Mouse (Mus musculus) liver, embryonic 15.5 days (tissue): ENCODE measurements around the gene Acot3. TPM values are rescaled to one million over a fixed set of nuclear protein-coding genes. Genes with fewer than 3 reads are reported as not detected.
A peak's percentile ranks its signal among the peaks of the same experiment; 100 is the strongest.
"Not testable (repeated sequence)": the region's sequence is repeated elsewhere in the genome, so short reads cannot be mapped to it uniquely, and the experiment has no call there.

Source experiments
- ATAC-seq: fragments of 200-750 bp; cut with Nextera tagmentation; 2 replicates; pipeline ENCODE4 v1.8.0; 2017; ENCODE audit warnings: moderate number of reproducible peaks, mild to moderate bottlenecking, moderate library complexity; ENCODE audit not compliant: insufficient read depth
- H3K27ac ChIP-seq: fragments of 300-500 bp; sonication (generic); replicated peaks from 2 replicates; pipeline ENCODE4 v1.5.1; 2015; ENCODE audit warnings: mild to moderate bottlenecking, inconsistent platforms
- H3K27me3 ChIP-seq: fragments of 300-500 bp; sonication (generic); 2 replicates; pipeline ENCODE4 v1.6.1; 2015; ENCODE audit warnings: mild to moderate bottlenecking, inconsistent platforms
- H3K36me3 ChIP-seq: fragments of 300-500 bp; sonication (generic); replicated peaks from 2 replicates; pipeline ENCODE4 v1.6.1; 2015; ENCODE audit warnings: moderate library complexity, mild to moderate bottlenecking, inconsistent platforms
- H3K4me1 ChIP-seq: fragments of 300-500 bp; sonication (generic); replicated peaks from 2 replicates; pipeline ENCODE4 v1.6.1; 2015; ENCODE audit warnings: inconsistent platforms
- H3K4me2 ChIP-seq: fragments of 300-500 bp; sonication (generic); 2 replicates; pipeline ENCODE4 v1.6.1; 2015; ENCODE audit warnings: moderate library complexity, mild to moderate bottlenecking, inconsistent platforms
- H3K4me3 ChIP-seq: fragments of 300-500 bp; sonication (generic); replicated peaks from 2 replicates; pipeline ENCODE4 v1.5.1; 2015; ENCODE audit warnings: mild to moderate bottlenecking, inconsistent platforms
- H3K9ac ChIP-seq: fragments of 300-500 bp; sonication (generic); 2 replicates; pipeline ENCODE4 v1.6.1; 2015; ENCODE audit warnings: moderate library complexity, mild to moderate bottlenecking, inconsistent platforms
- H3K9me3 ChIP-seq: fragments of 300-500 bp; sonication (generic); replicated peaks from 2 replicates; pipeline ENCODE4 v1.6.1; 2016; ENCODE audit warnings: inconsistent platforms
- WGBS: fragments of 180-500 bp; shearing (Covaris S2); methylation state at CpG from one replicate; pipeline ENCODE4 v1.1.7; 2015; ENCODE audit warnings: mixed read lengths; ENCODE audit not compliant: insufficient replicate concordance; 5-methylcytosine and 5-hydroxymethylcytosine counted together
- polyA plus RNA-seq: library from polyadenylated mRNA; unstranded; fragments of >200 nt; fragmentation: Nextera tagmentation; extraction: Ambion mirVana; gene quantifications from 2 replicates; pipeline ENCODE4 v1.2.1, GENCODE M21; 2015

The Acot3 gene
- polyA plus RNA-seq, 1 experiment from 2014 or later, result 6.6 TPM

DNA sequence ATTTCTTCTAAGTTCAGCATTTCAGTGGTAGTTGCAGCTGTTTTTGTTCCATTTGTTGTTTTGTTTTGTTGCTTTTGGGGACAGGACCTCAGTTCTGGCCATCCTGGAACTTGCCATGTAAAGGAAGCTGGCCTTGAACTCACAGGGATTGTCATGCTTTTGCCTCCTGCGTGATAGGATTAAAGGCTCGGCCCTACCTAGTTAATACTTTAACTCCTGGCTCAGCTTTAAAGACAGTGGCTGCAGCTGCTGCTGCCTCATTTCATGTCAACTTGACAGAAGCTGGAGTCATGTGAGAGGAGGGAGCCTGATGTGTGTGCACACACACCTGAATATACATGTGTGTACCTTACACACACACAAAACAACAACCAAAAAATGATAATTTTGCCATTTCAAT lies 7.9 kb upstream of the Acot3 start:
- no peak overlapping the region for H3K9ac ChIP-seq
- no peak overlapping the region for H3K27ac ChIP-seq
- H3K4me1 ChIP-seq, result peaks cover 6% of the 10 kb centered on the region; the same call in 1 of the 2 replicates
- ATAC-seq, result no peak
- WGBS, result 51% methylated on average over 2 of the region's 2 CpGs
- H3K9me3 ChIP-seq, result no peaks in the 10 kb centered on the region
- no peak overlapping the region for H3K4me2 ChIP-seq
- no peak overlapping the region for H3K4me3 ChIP-seq
- 0 out of 2 replicates have a peak, but pooled peaks cover under 1% of the 10 kb centered on the region for H3K27me3 ChIP-seq
- 0 out of 2 replicates have a peak, but pooled peaks cover 4% of the 10 kb centered on the region for H3K36me3 ChIP-seq

DNA sequence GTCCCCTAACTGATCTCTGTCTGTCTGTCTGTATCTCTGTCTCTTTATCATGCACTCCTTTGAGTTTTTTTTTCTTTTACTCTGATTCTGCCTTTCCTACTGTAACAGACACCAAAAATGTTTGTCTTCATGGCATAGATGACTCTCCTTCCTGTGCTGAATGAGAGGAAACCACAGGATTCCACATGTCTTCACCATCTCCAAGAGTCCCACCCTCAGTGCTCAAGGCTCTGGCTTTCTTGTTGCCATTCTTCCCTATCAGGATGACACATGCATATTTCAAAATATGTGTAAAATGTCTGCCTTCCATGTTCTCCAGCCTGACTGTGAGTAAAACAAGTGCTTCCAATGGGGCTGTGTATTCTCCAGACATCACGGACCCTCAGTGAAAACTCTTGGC lies 5.0 kb upstream of the Acot3 start:
- Histone ChIP-seq H3K4me2 (no peak overlapping the region), H3K27me3 (peaks cover 2% of the 10 kb centered on the region; the same call in 1 of the 2 replicates), H3K27ac (no peak overlapping the region), H3K36me3 (0 out of 2 replicates have a peak, but pooled peaks cover 4% of the 10 kb centered on the region), H3K9ac (no peak overlapping the region), H3K9me3 (no peaks in the 10 kb centered on the region), H3K4me3 (no peak overlapping the region), H3K4me1 (peaks cover 6% of the 10 kb centered on the region)
- ATAC-seq, result no peak
- 66% methylated on average over 1 of the region's 1 CpGs for WGBS

DNA sequence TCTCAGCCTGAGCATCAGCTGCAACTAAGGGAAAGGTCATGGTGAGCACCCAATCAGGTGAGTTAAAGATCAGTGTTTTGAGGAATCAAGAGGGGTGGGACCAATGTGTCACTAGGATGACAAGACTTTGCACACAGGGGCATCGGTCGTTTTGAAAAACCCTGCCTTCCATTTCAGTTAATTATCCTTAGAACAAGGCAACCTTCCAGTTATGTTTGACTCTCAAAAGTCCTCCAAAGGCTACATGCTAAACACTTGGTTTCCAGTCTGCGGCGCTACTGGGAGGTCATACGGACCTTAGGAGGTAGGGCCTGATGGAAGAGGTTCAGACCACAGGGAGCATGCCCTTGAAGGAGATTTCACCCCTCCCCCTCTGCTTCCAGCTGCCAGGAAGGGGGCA lies 1.2 kb upstream of the Acot3 start:
- H3K4me2 ChIP-seq, H3K9ac ChIP-seq, H3K36me3 ChIP-seq, H3K4me1 ChIP-seq, H3K9me3 ChIP-seq, ATAC-seq, H3K4me3 ChIP-seq, H3K27ac ChIP-seq: not testable (repeated sequence)
- 74% methylated on average over 5 of the region's 5 CpGs for WGBS
- H3K27me3 ChIP-seq, result peaks cover 38% of the 10 kb centered on the region

DNA sequence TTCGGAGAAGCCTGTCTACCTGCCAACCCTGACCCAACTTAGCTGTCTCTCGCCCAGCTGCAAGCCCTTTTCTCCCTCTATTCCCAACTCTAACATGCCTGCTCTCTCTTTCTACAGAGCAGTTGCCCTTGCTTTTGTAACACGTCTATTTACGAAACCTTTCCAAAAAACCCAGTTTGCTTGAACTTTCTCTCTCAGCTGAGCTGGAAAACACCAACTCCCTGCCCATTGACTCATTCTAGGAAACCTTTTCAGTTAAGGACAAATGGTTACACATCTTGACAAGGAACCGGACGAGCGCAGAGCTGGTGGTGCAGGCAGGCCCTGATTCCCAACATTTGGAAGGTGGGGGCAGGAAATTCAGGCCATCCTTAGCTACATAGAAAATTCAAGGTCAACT lies 665 bp downstream of the Acot3 start:
- H3K4me1 ChIP-seq, result no peaks in the 10 kb centered on the region; the same call in 1 of the 2 replicates
- WGBS, result 53% methylated on average over 7 of the region's 7 CpGs
- H3K9ac ChIP-seq, result no peak overlapping the region
- no peak for ATAC-seq
- peaks cover 38% of the 10 kb centered on the region for H3K27me3 ChIP-seq
- H3K9me3 ChIP-seq, result no peaks in the 10 kb centered on the region
- peak overlapping the region; percentile 59 for H3K4me2 ChIP-seq
- no peaks in the 10 kb centered on the region for H3K36me3 ChIP-seq
- H3K27ac ChIP-seq, result 0 out of 2 replicates have a peak overlapping the region, but pooled peaks have one; percentile 16
- H3K4me3 ChIP-seq, result 0 out of 2 replicates have a peak overlapping the region, but pooled peaks have one; percentile 49

DNA sequence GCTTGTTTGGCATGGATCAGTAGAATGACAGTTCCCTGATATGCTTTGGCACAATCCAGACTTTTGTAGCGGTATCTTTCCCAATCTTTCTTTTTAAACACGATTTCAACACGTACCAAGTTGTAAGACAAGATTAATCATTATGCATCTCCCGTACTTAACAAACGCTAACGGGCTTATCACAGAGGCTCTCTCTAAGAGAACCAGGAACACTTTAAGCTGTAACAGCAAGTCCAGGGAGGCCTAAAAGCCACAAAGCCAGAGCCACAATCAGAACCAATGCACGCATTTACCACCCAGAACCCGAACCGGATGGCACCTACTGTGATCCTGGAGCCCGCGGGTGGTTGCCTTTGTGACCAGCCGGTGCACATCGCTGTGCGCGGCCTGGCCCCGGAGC lies 1.2 kb downstream of the Acot3 start:
- Histone ChIP-seq H3K9me3 (no peaks in the 10 kb centered on the region), H3K9ac (no peak overlapping the region), H3K4me3 (peak overlapping the region; percentile 49), H3K4me2 (peak overlapping the region; percentile 59), H3K36me3 (no peaks in the 10 kb centered on the region), H3K27me3 (peaks cover 38% of the 10 kb centered on the region), H3K4me1 (no peaks in the 10 kb centered on the region; the same call in 1 of the 2 replicates), H3K27ac (peak overlapping the region; percentile 16; the same call in 1 of the 2 replicates)
- 12% methylated on average over 16 of the region's 16 CpGs for WGBS
- ATAC-seq, result peak; percentile 22; the same call in 1 of the 2 replicates

DNA sequence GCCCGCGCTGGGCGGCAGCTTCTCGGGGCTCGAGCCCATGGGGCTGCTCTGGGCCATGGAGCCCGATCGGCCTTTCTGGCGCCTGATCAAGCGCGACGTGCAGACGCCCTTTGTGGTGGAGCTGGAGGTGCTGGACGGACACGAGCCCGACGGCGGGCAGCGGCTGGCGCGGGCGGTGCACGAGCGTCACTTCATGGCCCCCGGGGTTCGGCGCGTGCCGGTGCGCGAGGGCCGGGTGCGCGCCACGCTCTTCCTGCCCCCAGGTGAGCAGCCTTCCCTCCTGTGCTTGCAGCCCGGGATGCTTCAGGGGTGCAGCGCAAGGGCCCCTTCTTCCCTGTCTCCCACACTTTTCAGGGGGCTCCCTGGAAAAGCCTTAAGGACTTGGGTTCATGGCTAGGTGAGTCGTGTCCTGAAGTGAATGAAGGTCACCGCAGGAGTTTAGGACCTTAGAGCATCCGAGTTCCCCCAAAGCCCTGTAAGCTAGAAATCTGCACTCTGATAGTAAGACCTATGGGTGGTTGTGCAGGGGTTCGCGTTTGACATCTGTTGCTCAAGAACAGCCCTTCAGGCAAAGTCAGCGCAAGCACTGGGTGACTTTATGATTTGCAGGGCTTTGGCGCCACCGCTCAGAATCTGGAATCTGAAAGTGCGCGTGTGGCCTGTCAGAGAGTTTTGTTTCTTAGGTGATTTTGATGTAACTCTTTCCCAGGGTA lies 1.9 kb downstream of the Acot3 start:
- H3K36me3 ChIP-seq, result no peaks in the 10 kb centered on the region
- peaks cover 38% of the 10 kb centered on the region for H3K27me3 ChIP-seq
- no peaks in the 10 kb centered on the region; the same call in 1 of the 2 replicates for H3K4me1 ChIP-seq
- ATAC-seq, result peak; percentile 49; the same call in 1 of the 2 replicates
- H3K27ac ChIP-seq, result peak overlapping the region; percentile 34; the same call in 1 of the 2 replicates
- 3% methylated on average over 41 of the region's 46 CpGs for WGBS
- no peak overlapping the region for H3K9ac ChIP-seq
- peak overlapping the region; percentile 59 for H3K4me2 ChIP-seq
- peak overlapping the region; percentile 49 for H3K4me3 ChIP-seq
- H3K9me3 ChIP-seq, result no peaks in the 10 kb centered on the region

DNA sequence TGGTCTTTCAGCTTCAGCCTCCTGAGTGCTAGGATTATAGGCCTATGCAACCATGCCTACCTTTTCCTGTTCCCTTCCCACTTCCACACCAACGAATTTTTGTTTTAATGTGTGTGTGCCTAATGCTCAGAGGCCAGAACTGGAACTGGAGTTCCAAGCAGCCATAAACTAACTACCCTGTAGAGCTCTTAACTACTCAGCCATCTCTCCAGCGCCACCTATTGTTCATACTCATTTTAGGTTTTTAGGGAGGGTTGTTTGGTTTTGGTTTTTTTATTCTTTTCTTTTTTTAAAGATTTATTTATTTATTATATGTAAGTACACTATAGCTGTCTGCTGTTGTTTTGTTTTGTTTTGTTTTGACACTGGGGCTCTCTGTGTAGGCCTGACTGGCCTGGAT lies 9.0 kb downstream of the Acot3 start:
- Histone ChIP-seq H3K27ac (no peak overlapping the region), H3K27me3 (no peaks in the 10 kb centered on the region), H3K4me3 (no peak overlapping the region), H3K4me2 (no peak overlapping the region), H3K9me3 (no peaks in the 10 kb centered on the region), H3K36me3 (no peaks in the 10 kb centered on the region), H3K9ac (no peak overlapping the region), H3K4me1 (no peaks in the 10 kb centered on the region)
- ATAC-seq, result no peak
- WGBS, result 8% methylated on average over 2 of the region's 2 CpGs

DNA sequence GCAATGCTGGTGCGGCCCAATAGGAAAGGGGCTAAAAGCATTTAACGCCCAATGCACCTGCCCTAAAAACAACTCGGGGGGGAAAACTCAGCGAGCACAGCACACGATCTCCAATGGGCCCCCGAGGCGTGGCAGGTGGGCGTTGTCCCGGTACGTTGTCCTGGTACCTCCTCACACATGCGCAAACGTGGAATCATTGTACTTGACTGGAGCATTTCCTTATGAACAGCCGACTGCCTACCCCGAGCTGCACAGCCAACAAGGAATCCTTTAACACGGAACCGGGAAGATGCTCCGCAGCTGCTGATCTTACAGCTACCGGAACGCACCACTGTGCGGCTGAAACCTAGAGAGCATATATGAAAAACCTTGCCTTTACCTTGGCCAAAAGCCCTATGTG lies 10.4 kb downstream of the Acot3 start:
- no peak for ATAC-seq
- H3K4me2 ChIP-seq, result no peak overlapping the region
- no peaks in the 10 kb centered on the region for H3K36me3 ChIP-seq
- H3K4me3 ChIP-seq, result no peak overlapping the region
- H3K9ac ChIP-seq, result no peak overlapping the region
- no peak overlapping the region for H3K27ac ChIP-seq
- H3K4me1 ChIP-seq, result no peaks in the 10 kb centered on the region
- peaks cover 9% of the 10 kb centered on the region for H3K27me3 ChIP-seq
- WGBS, result 84% methylated on average over 20 of the region's 20 CpGs
- H3K9me3 ChIP-seq, result no peaks in the 10 kb centered on the region

DNA sequence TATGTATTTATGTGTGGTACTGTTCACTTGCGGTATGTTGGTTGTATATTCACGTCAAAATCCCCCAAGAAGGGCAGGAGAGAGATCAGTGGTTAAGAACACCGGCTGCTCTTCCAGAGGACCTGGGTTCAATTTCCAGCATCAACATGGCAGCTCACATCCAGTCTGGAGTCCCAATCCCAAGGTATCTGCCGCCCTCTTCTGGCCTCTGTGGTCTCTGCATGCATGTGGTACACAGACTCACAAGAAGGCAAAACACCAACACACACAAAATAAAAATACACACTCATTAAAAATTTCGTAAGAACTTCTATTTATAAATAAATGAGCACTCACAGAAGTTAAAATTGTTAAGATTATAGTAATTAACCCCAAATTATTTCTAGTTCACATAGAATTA lies 11.3 kb downstream of the Acot3 start:
- no peaks in the 10 kb centered on the region for H3K9me3 ChIP-seq
- no peaks in the 10 kb centered on the region for H3K36me3 ChIP-seq
- 57% methylated on average over 5 of the region's 5 CpGs for WGBS
- no peak overlapping the region for H3K4me2 ChIP-seq
- H3K27me3 ChIP-seq, result peaks cover 18% of the 10 kb centered on the region
- no peak overlapping the region for H3K4me3 ChIP-seq
- no peak overlapping the region for H3K27ac ChIP-seq
- H3K4me1 ChIP-seq, result no peaks in the 10 kb centered on the region
- ATAC-seq, result no peak
- H3K9ac ChIP-seq, result no peak overlapping the region

DNA sequence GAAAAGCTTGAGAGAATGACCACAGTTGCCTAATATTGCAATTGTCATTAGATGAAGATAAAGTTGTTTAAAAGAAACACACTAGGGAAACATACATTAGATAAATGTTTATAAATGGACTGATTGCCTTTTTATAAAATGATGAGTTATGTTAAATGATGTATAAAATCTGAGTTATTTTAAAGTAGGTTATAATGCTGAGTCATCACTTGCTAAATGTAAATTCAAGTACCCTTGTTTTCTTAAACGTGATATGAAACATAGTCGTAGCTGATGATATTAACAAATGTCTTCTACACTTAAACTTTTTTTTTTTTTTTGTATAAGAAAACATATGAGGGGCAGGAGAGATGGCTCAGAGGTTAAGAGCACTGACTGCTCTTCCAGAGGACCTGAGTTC lies 11.9 kb downstream of the Acot3 start:
- WGBS, result 63% methylated on average over 2 of the region's 2 CpGs
- Histone ChIP-seq H3K4me3 (no peak overlapping the region), H3K27me3 (peaks cover 24% of the 10 kb centered on the region), H3K9ac (no peak overlapping the region), H3K4me1 (no peaks in the 10 kb centered on the region), H3K36me3 (no peaks in the 10 kb centered on the region), H3K27ac (no peak overlapping the region), H3K4me2 (no peak overlapping the region), H3K9me3 (no peaks in the 10 kb centered on the region)
- ATAC-seq, result no peak

DNA sequence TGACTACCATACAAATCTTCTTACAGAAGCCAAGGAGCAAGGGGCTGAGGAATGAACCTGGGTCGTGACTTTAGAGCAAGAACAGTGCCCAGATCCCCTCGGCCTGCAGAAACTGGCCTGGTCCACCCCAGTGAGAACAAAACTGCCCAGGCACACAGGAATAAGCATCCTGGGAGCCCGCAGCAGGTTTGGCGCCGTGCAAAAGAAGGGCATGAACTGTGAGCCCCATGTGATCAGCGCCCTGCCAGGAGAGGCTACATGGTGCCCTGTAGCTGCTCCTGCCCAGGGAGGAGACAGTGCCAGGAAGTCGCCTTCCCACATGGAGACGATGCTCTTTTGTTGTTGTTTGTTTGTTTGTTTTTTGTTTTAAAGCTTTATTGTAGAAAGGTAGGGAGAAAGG lies 12.7 kb downstream of the Acot3 start:
- H3K9me3 ChIP-seq, result no peaks in the 10 kb centered on the region
- H3K4me1 ChIP-seq, result no peaks in the 10 kb centered on the region
- no peak overlapping the region for H3K27ac ChIP-seq
- H3K36me3 ChIP-seq, result no peaks in the 10 kb centered on the region
- peaks cover 31% of the 10 kb centered on the region for H3K27me3 ChIP-seq
- H3K4me3 ChIP-seq, result no peak overlapping the region
- no peak for ATAC-seq
- H3K9ac ChIP-seq, result no peak overlapping the region
- 61% methylated on average over 8 of the region's 8 CpGs for WGBS
- H3K4me2 ChIP-seq, result no peak overlapping the region
